Mouse (Mus musculus): ENCODE measurements around the gene Slc24a1.
"Not testable (repeated sequence)": the region's sequence is repeated elsewhere in the genome, so short reads cannot be mapped to it uniquely, and the experiment has no call there.

Gene Slc24a1

GRCm38 (mm10) chr9:64951161-64951657 lies at the start of gene Slc24a1:
TSS of gene Slc24a1 (minus strand) at chr9:64951607.
- no peak for DNase-seq

DNA sequence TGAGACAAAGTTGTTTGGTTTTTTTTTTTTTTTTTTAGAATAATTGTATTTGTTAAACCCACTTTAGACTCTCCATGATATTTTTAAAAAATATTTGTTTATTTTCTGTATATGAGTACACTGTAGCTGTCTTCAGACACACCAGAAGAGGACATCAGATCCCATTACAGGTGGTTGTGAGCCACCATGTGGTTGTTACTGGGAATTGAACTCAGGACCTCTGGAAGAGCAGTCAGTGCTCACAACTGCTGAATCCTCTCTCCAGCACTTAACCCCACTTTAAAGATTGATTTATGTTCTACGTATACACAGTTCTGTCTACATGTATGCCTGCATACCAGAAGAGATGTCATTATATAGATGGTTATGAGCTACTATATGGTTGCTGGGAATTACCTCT lies 44.1 kb upstream of the Slc24a1 start:
- DNase-seq, result not testable (repeated sequence)

- DNase-seq, result no peak
Measured at GRCm38 (mm10) chr9:64990291-64990690, 38.9 kb upstream of the Slc24a1 start.

DNA sequence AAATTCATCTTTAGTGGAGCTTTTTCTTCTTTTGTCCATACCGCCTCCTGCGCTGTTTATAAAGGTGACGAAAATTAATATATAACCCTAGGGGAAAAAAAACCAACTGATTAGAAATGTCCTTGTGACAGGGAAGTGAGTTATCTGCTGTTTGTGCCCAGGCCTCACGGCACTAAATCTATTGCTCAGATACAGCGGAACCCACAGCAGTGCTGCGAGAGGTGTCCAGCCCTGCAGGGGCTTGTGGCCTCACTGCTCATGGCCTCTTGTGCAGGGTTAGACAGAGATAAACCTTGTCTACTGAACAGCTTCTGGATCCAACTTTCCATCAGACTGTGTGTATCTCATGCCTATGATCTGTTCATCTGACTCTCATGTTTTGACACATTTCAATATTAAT lies 37.0 kb upstream of the Slc24a1 start:
- DNase-seq, result no peak

- no peak for DNase-seq
Measured at GRCm38 (mm10) chr9:64987651-64988050, 36.2 kb upstream of the Slc24a1 start.

- DNase-seq, result no peak
Measured at GRCm38 (mm10) chr9:64985807-64986206, 34.4 kb upstream of the Slc24a1 start.

DNA sequence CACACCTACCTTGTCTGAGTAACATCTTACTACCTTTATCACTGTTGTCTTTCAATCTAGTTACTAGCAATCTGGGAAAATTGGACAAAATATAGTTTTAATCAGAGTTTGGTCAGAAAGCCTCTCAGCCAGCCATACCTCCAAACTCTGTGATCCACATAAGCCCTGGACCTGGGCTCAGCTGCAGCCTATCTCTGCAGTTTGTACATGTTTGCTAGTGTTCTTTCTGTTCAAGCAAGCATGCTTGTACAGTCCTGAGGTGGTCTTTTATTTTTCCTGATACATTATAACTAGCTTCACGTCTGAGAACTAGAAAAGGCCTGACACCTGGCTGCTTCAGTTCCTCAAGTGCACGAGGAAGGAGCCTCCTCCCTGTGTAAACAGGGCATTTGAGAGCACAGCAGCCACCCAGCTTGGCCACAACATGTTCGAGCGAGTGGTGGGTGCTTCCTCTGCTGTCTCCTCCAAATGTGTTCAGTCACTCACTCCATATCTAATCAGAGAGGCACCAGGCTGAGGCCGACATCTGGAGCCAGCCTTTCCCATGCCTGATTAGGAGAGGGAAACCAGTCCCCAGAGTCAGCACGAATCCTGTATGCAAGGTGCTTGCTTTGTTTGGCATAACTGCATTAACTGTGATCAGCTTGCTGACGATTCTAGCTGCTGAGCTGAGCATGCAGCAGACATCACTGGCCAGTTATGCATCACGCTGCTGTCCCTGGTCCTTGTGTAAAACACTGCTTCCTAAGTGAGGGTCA lies 33.8 kb upstream of the Slc24a1 start:
- DNase-seq, result no peak

GRCm38 (mm10) chr9:64981904-64982303 lies 30.5 kb upstream of the Slc24a1 start:
- no peak for DNase-seq

- DNase-seq, result no peak
Measured at GRCm38 (mm10) chr9:64980548-64980947, 29.1 kb upstream of the Slc24a1 start.

- DNase-seq, result no peak
Measured at GRCm38 (mm10) chr9:64960978-64961320, 9.5 kb upstream of the Slc24a1 start.

GRCm38 (mm10) chr9:64960117-64960977 lies 8.9 kb upstream of the Slc24a1 start, which contains the start of gene Ints14:
TSS of gene Ints14 (plus strand) at chr9:64960905.
- DNase-seq, result peak; percentile 93 to 97

DNA sequence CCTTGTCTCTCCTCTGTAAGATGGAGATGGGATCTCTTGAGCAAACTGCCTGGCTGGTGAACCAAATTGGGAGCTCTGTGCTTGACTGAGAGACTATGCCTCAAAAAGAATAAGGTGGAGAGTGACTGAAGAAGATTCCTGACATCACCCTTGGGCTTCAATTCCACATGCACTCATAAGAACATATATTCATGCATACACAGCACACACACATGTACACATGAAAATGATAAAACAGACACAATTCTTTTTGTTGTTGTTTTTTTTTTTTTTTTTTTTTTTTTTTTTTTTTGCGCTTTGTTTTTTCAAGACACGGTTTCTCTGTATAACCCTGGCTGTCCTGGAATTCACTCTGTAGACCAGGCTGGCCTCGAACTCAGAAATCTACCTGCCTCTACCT lies 5.9 kb upstream of the Slc24a1 start:
- DNase-seq, result no peak

DNA sequence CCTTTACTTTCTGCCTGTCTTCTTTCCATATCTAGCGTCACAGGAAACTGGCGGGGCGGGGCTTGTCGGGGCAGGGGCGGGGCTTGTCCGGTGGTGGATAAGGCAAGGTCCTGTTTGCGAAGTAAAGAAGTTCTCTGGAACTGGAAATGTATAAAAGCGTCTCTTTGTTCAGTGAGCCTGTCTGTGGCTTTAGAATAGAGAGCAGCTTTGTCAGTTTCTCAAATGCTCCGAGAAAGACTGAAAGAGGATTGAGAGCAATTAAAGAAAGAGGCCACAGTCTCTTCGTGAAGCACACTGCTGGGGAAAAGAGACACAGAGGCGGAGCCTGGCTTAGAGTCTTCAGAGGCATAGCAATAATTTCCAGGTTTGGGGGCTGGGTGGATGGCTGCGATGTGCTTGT lies 4.9 kb upstream of the Slc24a1 start:
- no peak for DNase-seq

DNA sequence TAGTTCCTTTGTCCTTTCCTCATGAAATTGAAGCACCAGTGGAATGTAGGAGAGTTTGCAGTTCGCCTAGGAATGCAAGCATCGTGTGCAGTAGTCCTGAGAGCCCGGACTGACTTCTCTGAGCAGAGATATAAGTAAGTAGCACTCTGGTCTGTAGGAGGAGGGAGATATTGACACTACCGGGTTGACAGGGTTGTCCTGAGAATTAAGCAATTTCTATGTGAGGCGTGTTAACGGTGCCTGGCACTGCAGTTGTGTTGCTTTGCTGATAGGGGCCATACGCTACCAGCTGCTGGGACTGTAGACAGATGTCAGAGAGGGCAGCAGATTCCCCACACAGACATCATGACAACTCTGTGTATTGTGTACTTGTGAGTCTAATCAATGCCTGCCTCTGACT lies 1.8 kb upstream of the Slc24a1 start:
- DNase-seq, result no peak

DNA sequence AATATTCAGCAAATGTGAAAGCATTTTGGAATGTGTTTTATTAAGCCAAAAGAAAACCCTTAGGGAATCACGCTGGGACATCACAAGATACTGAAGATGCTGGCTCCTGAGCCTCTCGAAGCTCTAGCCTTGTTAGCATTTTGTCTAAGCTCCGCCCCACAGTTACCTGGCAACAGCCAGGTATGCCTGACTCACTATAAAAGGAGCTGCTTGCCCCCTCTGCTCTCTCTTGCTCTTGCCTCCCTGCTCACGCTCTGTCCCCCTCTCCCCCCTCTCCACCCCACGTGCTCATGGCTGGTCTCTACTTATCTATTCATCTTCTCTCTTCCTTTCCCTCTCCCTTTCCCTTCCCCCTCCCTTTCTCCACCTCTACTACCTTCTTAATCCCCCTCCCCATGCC lies 648 bp upstream of the Slc24a1 start:
- DNase-seq, result no peak

DNA sequence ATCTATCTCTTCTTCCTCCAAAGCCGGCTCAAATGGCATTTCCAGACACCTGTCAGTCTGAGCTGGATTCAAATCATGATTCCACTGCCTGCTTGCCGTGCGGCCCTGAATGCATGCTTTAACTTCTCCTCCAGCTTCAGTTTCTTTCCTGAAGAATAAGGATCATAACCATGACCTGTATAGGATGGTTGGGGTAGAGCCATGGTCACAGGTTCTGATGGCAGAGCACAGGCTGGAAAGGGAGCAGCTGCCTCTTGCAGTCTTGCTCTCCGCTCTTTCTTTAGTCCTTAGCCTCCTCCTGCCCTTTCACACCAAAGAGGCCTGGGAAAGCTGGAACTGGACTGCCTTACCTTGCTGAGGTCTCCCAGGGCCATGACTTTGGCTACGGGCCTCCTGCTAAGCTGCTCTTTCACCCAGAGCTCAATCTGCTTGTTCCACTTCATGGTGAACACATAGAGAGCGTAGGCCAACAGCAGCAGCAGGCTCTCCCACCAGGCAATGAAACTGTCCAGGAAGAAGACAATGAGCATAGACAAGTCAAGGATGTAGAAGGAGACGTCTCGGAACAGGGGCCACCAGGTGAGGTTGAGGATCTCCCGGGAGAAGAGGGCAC lies 3.8 kb downstream of the Slc24a1 start:
- DNase-seq, result no peak

DNA sequence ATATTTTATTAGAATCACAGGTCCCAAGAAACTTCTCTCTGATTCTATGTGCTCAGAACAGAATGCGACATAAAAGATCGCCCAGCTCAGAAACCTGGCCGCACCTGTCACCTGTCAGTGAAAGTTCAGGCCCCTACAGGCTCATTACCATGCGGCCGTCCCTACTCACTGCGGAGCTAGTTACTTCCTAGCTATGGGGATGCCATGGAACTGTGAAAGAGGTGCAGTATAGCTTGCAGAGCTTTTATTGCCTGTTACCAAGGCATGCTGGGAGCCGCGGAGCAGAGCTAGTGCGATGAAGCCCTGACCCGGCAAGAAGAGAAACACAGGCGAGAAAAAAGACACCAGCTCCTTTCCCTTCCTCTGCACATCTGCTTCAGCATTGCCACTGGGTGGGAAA lies 7.4 kb downstream of the Slc24a1 start:
- DNase-seq, result no peak

GRCm38 (mm10) chr9:64941650-64942049 lies 9.8 kb downstream of the Slc24a1 start:
- DNase-seq, result no peak

DNA sequence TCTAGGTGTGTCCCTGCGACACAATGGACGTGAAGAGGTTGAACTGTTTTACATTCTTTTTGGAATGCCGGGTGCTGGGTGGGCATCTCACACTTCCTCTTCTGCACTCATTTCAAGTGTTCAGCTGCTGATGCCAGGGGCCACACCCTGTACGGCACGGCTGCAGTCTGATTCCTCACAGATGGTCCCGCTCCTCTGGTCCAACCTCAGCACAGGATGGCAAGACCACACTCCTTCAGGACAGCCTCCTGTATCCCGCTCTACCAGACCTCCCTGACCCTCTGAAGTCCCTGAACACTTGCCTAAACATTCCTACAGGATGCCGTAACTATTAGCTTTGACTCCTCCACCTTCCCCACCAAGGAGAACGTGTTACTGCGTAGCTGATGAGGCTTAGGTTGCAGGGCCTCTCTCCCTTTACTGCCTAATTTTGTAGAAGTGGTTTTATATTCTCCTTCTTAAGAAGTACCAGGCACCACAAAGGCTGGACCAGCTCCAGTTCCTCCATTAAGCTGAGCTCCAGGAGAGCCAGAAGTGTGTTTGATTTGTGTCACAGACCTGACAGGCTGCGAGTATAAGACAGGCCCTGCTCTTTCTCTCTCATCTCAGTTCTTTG lies 10.6 kb downstream of the Slc24a1 start:
- DNase-seq, result no peak

DNA sequence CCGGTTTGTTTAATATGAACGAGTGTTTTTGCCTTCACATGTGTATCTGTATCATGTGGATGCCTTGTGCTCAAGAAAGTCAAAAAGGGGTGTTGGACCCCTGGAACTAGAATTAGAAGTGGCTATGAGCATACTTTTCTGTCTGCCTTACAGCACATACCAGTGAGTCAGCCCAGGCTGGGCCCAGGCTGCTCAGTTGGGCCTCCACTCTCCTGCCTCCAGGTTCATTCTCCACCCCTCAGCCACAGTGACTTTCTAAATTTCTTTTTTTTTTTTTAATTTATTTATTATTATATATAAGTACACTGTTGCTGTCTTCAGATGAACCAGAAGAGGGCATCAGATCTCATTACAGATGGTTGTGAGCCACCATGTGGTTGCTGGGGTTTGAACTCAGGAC lies 11.6 kb downstream of the Slc24a1 start:
- DNase-seq, result no peak

GRCm38 (mm10) chr9:64939281-64939680 lies 12.1 kb downstream of the Slc24a1 start:
- no peak for DNase-seq

DNA sequence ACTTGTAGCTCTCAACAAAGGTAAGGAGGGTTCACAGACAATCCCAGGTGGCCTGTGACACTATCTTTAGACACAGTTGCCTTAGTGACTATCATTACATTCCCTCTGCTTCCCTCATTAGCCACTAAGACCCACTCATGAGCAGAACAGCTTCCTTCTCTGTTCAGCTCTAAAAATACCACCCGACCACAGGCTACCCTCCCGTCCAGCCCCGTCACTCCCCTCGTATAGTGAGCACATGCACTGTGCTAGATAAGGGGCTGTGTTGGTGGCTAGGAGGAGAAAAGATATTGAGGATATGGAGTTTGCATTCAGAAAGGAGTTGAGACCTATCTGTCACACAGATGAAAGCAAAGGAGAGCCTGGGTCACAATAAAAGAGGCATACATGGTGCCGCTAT lies 12.9 kb downstream of the Slc24a1 start:
- no peak for DNase-seq

DNA sequence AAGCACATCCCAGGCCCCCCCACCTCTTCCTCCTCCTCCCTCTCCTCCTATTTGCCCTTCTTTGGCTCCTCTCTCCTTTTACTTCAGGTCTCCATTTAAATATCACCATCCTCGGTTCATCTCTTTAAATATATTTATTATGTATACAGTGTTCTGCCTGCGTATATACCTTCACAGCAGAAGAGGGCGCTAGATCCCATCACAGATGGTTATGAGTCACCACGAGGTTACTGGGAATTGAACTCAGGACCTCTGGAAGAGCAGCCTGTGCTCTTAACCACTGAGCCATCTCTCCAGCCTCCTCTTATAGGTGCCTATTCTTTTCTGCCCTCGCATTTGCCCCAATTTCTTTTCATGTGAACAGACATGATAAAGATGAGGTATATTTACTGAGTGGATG lies 13.9 kb downstream of the Slc24a1 start:
- no peak for DNase-seq

Measured in cerebellum, adult 18-20 months (tissue).